Mouse (Mus musculus) cerebellum, adult 2 months (tissue): Measurements from ENCODE around the gene Steap3. TPM values are rescaled to one million over a fixed set of nuclear protein-coding genes. Genes with fewer than 3 reads are reported as not detected.
A peak's percentile ranks its signal among the peaks of the same experiment; 100 is the strongest.

Experiments used
- DNase-seq, 2 experiments: peaks; one replicate each; pipeline ENCODE4 v3.0.0; 2021
- H3K27ac ChIP-seq: fragments of 200-500 bp; 2 replicates; pipeline ENCODE4 v1.5.1; 2012; ENCODE audit warnings: low read length, control low read depth, inconsistent platforms; ENCODE audit not compliant: insufficient read depth
- H3K27me3 ChIP-seq: fragments of 200-500 bp; 2 replicates; pipeline ENCODE4 v1.6.1; 2012; ENCODE audit warnings: inconsistent platforms, mild to moderate bottlenecking, low read length, moderate library complexity; ENCODE audit not compliant: control insufficient read depth, insufficient read depth
- H3K4me1 ChIP-seq: fragments of 200-500 bp; 2 replicates; pipeline ENCODE4 v1.6.1; 2011; ENCODE audit warnings: low read length; ENCODE audit not compliant: control insufficient read depth, insufficient read depth
- H3K4me3 ChIP-seq: fragments of 200-500 bp; replicated peaks from 2 replicates; pipeline ENCODE3; 2011; ENCODE audit warnings: mild to moderate bottlenecking, low read depth, low read length, control low read depth; ENCODE audit not compliant: insufficient read depth
- CTCF ChIP-seq: fragments of 200-500 bp; IDR thresholded peaks from 2 replicates; pipeline ENCODE4 v1.5.1; 2011; ENCODE audit warnings: low read depth, mild to moderate bottlenecking, control low read depth, low read length, moderate library complexity, borderline replicate concordance; ENCODE audit not compliant: insufficient read depth
- POLR2A ChIP-seq: fragments of 200-500 bp; IDR thresholded peaks from 2 replicates; pipeline ENCODE4 v1.6.1; 2011; ENCODE audit warnings: low read length, control low read depth, borderline replicate concordance; ENCODE audit not compliant: insufficient read depth
- WGBS: fragments of 180-500 bp; shearing (Covaris S2); methylation state at CpG from one replicate; pipeline ENCODE4 v1.1.7; 2018; 5-methylcytosine and 5-hydroxymethylcytosine counted together
- polyA plus RNA-seq: library from polyadenylated mRNA; depleted of rRNA; stranded (reverse); fragments of >200 nt; gene quantifications from 2 replicates; pipeline ENCODE4 v1.2.3, GENCODE M21; 2012

Steap3 gene
- polyA plus RNA-seq, 1 experiment: 3.5 TPM

DNA sequence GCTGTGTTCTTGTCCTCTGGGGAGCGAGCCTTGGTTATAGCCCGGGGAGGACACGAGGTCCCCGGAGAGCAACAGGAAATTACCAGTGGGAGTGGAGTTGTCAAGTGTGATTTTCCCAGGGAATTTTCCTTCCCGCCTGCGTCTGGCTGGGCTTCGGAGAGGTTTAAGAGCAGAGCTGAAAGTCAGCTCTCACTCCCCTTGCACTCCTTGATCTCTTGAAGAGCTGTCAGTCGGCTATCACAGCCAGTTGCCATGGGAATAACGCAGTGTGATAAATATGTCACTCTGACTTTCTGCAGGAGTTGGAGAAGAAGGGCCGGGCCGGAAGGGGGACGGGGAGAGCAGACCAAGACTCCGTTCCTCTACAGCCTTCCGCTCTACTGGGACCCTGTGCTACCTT is 96.2 kb downstream of the Steap3 start:
- no peak overlapping the region for H3K27ac ChIP-seq
- no peaks in the 10 kb centered on the region for H3K27me3 ChIP-seq
- 45% methylated on average over 14 of the region's 14 CpGs for WGBS
- H3K4me3 ChIP-seq: no peak overlapping the region
- DNase-seq: no peak
- H3K4me1 ChIP-seq: no peaks in the 10 kb centered on the region; the same call in 1 of the 2 replicates
- TF ChIP-seq POLR2A: no peak
- no peak for TF ChIP-seq CTCF

DNA sequence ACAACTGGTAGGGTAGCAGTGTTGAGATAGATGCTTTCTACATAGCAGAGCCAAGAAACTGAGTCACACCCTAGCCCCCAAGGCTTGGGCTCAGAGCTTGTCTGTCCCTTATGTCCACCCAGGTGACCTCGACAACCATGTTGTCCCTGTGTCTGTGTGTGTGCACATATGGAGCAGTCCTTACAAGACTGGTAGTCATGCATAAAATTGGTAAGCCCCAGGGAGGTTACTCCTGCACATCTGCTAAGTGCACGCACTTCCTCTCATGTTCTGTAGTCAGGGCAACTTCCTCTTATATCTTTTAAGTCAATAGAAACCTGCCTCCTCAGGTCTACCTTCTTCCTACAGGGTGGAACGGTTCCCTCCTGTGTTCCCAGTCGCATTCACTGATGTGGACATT is 97.5 kb downstream of the Steap3 start:
- H3K4me3 ChIP-seq: no peak overlapping the region
- WGBS: 47% methylated on average over 4 of the region's 4 CpGs
- DNase-seq: no peak
- TF ChIP-seq CTCF (no peak), POLR2A (no peak)
- no peaks in the 10 kb centered on the region; the same call in 1 of the 2 replicates for H3K4me1 ChIP-seq
- H3K27ac ChIP-seq: no peak overlapping the region
- no peaks in the 10 kb centered on the region for H3K27me3 ChIP-seq

DNA sequence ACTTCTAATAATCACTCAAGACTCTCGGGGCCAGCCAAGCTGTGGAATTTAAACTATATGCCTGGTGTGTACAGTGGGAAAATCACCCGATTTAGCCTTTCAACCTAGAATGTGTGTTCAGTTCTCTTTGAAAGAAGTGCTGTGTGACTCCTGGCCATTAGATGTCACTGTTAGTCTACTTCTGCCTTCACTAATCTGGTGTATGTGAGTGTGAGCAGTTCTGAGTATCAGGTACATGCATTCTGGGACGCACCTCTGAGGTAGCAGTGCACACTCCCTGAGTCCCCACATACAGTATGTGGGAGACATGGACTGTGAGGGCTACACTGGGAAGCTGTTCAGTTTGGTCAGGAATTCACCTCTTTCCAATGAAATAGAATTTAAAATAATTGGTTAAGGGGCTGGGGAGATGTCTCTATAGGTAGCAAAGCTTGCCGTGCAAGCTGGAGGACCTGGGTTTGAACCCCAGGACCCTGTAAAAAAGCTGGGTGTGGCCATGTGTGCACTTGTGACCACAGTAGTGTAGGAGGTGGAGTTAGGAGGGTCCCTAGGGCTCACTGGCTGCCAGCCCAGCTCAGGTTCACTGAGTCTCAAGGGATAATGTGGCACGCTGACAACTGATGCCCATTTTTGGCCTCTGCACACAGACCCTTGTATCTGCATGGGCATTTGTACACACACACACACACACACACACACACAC is 100.5 kb downstream of the Steap3 start:
- 50% methylated on average over 5 of the region's 5 CpGs for WGBS
- DNase-seq: peak in 1 of 2 experiments; percentile 16
- H3K4me1 ChIP-seq: no peaks in the 10 kb centered on the region; the same call in 1 of the 2 replicates

DNA sequence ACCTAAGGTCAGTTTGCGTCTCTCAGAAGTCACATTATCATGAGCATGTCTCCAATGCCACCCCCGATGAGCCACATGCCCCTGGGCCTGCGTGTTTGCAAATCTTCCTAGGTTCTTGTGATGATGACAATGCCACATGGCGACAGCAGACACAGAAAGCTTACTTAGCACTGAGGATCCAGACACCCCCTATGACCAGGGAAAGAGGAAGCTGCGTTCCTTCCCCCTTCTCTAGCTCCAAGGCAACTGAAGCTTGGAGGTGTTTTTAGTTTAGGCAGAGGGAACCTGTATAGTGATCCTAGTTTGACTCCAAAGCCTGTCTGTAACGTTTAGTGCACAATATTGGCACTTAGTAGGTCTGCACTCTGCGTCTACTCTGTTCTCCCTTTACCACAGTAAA is 102.2 kb downstream of the Steap3 start:
- no peaks in the 10 kb centered on the region for H3K27me3 ChIP-seq
- DNase-seq: no peak
- H3K27ac ChIP-seq: no peak overlapping the region
- no peak overlapping the region for H3K4me3 ChIP-seq
- no peaks in the 10 kb centered on the region for H3K4me1 ChIP-seq
- TF ChIP-seq POLR2A: no peak
- no peak for TF ChIP-seq CTCF
- WGBS: 85% methylated on average over 7 of the region's 7 CpGs

More for the DNA sequence above, 100.5 kb downstream of the Steap3 start:
- Histone ChIP-seq H3K27me3 (no peaks in the 10 kb centered on the region), H3K4me3 (no peak overlapping the region), H3K27ac (no peak overlapping the region)
- TF ChIP-seq CTCF (peak; percentile 45; the same call in 1 of the 2 replicates), POLR2A (no peak)

DNA sequence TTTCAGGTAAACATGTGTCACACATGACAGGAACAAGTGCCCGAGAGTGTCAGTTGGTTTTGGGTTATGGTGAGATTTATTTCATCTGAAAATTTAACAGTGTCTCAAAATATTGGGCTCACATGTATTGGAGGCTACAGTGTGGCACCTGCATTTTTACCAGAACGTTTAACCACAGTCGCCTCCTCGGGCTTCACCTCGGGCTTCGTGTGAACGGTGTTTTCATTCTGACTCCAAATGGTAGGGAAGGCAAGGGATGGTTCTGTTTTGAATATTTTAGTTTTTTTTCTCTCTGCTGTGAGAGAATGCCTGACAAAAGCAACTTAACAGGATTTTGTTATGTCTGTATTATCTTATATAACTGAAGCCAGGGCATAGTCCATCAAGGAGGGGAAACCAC is 103.8 kb downstream of the Steap3 start:
- TF ChIP-seq POLR2A (no peak), CTCF (no peak)
- no peaks in the 10 kb centered on the region for H3K4me1 ChIP-seq
- H3K27ac ChIP-seq: no peak overlapping the region
- DNase-seq: no peak
- WGBS: 90% methylated on average over 7 of the region's 7 CpGs
- no peak overlapping the region for H3K4me3 ChIP-seq
- no peaks in the 10 kb centered on the region for H3K27me3 ChIP-seq

DNA sequence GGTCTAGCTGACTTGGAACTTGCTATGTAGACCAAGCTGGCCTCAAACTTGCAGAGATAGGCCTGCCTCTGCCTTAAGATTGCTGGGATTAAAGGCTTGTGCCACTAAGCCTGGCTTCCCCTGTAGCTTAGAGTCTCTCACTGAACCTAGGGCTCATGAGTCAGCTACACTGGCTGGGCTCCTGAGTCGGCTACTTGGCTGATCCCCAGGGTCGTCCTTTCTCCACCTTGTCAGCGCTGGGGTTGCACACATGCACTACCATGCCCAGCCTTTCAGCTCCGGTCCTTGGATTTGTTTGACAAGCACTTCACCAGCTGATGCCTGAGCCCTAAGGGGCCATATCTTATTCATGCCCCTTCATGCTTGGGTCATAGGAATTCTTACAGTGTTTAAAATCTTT is 104.5 kb downstream of the Steap3 start:
- Histone ChIP-seq H3K4me3 (no peak overlapping the region), H3K27me3 (no peaks in the 10 kb centered on the region), H3K27ac (no peak overlapping the region), H3K4me1 (no peaks in the 10 kb centered on the region)
- no peak for TF ChIP-seq POLR2A
- no peak for TF ChIP-seq CTCF
- WGBS: 69% methylated on average over 4 of the region's 4 CpGs
- DNase-seq: no peak

DNA sequence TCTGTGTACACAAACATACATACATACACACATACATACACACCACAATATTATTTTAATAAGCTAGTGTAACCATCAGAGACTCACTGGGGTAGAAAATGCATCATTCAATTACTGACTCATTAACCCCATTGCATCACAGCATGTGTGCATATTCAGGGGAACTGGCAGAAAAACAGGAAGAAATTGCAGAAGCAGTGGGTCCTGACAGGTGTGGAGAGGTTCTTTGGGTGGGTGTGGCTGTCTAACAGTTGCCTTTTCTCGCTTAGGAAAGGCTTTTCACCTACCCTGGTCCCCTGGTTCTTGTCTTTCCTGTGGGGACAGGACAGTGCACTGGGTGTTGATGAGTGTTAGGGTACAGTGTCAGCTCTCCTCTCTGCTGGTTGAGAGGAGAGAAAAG is 109.9 kb downstream of the Steap3 start:
- 66% methylated on average over 1 of the region's 1 CpGs for WGBS
- TF ChIP-seq CTCF (no peak), POLR2A (no peak)
- H3K4me3 ChIP-seq: no peak overlapping the region
- no peak overlapping the region for H3K27ac ChIP-seq
- no peaks in the 10 kb centered on the region for H3K4me1 ChIP-seq
- DNase-seq: no peak
- H3K27me3 ChIP-seq: no peaks in the 10 kb centered on the region

DNA sequence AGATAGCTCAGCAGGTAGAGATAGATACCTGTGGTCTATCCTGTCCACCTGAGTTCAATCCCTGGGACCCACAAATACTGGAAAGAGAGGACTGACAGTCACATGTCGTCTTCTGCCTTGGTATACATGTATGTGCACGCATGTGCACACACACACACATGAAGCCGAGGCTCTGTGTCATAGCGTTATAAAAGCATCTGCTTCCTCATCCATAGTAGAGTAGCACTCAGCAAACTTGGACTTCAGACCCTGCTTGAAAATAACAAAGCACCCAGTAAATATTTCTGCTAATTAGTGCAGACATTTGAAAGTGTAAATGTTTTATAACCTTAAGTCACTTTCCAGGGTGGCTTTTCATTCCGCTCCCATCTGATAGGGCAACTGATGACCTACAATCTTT is 111.0 kb downstream of the Steap3 start:
- H3K27ac ChIP-seq: no peak overlapping the region
- no peaks in the 10 kb centered on the region; the same call in 1 of the 2 replicates for H3K27me3 ChIP-seq
- 91% methylated on average over 5 of the region's 5 CpGs for WGBS
- DNase-seq: no peak
- no peaks in the 10 kb centered on the region for H3K4me1 ChIP-seq
- H3K4me3 ChIP-seq: no peak overlapping the region
- TF ChIP-seq POLR2A (no peak), CTCF (no peak)
